Mouse (Mus musculus) olfactory bulb, adult 2 months (tissue): ENCODE data around the gene Galr2. TPM values are rescaled to one million over a fixed set of nuclear protein-coding genes. Genes with fewer than 3 reads are reported as not detected.

Experiments
- H3K27ac ChIP-seq: fragments of 200-500 bp; 2 replicates; pipeline ENCODE4 v1.5.1; 2012; ENCODE audit warnings: low read depth, low read length; ENCODE audit not compliant: insufficient read depth
- H3K4me1 ChIP-seq: fragments of 200-500 bp; 2 replicates; pipeline ENCODE4 v1.6.1; 2012; ENCODE audit warnings: low read length; ENCODE audit not compliant: control insufficient read depth, insufficient read depth
- H3K4me3 ChIP-seq: fragments of 200-500 bp; 2 replicates; pipeline ENCODE4 v1.5.1; 2012; ENCODE audit warnings: mild to moderate bottlenecking, low read depth, low read length, moderate library complexity; ENCODE audit not compliant: insufficient read depth
- CTCF ChIP-seq: fragments of 200-500 bp; IDR thresholded peaks from 2 replicates; pipeline ENCODE4 v1.5.1; 2012; ENCODE audit warnings: low read depth, mild to moderate bottlenecking, low read length, moderate library complexity; ENCODE audit not compliant: insufficient read depth
- POLR2A ChIP-seq: fragments of 200-500 bp; IDR thresholded peaks from 2 replicates; pipeline ENCODE4 v1.6.1; 2012; ENCODE audit warnings: mild to moderate bottlenecking, low read depth, low read length, moderate library complexity; ENCODE audit not compliant: insufficient read depth
- WGBS: fragments of 180-500 bp; shearing (Covaris S2); methylation state at CpG from one replicate; pipeline ENCODE4 v1.1.7; 2018; 5-methylcytosine and 5-hydroxymethylcytosine counted together
- polyA plus RNA-seq: library from polyadenylated mRNA; stranded (reverse); fragments of >200 nt; gene quantifications from 2 replicates; pipeline ENCODE4 v1.2.4, GENCODE M21; 2012; ENCODE audit warnings: low replicate concordance; ENCODE audit not compliant: missing spikeins, insufficient read depth, insufficient read length

Galr2 gene
- polyA plus RNA-seq, 1 experiment = not detected

DNA sequence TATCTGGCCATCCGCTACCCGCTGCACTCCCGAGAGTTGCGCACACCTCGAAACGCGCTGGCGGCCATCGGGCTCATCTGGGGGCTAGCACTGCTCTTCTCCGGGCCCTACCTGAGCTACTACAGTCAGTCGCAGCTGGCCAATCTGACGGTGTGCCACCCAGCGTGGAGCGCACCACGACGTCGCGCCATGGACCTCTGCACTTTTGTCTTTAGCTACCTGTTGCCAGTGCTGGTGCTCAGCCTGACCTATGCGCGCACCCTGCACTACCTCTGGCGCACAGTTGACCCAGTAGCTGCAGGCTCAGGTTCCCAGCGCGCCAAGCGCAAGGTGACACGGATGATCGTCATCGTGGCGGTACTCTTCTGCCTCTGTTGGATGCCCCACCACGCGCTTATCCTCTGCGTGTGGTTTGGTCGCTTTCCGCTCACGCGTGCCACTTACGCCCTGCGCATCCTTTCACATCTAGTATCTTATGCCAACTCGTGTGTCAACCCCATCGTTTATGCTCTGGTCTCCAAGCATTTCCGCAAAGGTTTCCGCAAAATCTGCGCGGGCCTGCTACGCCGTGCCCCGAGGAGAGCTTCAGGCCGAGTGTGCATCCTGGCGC, 2.3 kb downstream of the Galr2 start:
- Histone ChIP-seq H3K27ac (no peak overlapping the region), H3K4me3 (no peak overlapping the region), H3K4me1 (peaks cover 14% of the 10 kb centered on the region; the same call in 1 of the 2 replicates)
- no peak for TF ChIP-seq CTCF
- no peak for TF ChIP-seq POLR2A
- WGBS = 10% methylated on average over 48 of the region's 48 CpGs

DNA sequence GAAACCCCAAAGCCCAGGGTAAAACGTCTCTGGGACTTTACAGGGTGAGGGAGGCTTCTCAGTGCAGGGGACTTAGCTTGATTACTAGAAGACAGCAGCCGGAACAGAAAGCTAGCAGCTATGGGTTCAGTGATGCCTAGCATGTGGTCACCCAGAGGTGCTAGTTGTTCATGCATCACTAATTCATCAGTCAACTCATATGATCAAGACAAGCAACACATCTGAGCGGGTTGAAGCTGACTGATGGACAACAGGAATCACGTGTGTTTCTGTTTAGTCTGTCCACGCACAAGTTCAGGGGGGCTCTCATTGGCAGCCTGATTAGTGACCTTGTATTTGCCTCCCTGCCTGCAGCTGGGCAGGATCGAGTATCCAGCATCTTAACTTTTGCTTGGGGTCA, 3.2 kb downstream of the Galr2 start:
- WGBS = 59% methylated on average over 6 of the region's 6 CpGs
- TF ChIP-seq CTCF (no peak), POLR2A (no peak)
- H3K4me1 ChIP-seq = peaks cover 14% of the 10 kb centered on the region; the same call in 1 of the 2 replicates
- no peak overlapping the region for H3K4me3 ChIP-seq
- no peak overlapping the region for H3K27ac ChIP-seq

DNA sequence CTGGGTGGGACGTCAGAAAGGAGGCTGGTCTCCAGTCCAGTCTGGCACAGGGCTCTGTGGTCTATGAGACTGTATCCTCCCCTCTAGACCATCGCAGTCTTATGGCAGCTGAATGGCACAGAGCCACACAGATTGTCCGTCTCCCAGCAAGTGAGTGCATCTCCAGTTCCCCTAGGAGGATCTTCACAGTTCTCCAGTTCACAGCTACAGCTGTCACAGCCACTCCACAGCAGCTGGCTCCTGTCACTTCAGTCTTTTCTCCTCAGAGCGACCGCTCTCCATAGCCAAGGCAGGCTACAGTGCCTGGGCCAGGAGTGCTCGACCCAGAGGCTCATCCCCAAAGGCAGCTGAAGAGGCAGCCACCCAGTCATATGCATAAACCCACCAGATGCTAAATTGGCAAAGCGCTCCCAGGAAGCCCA, 5.0 kb downstream of the Galr2 start:
- no peak overlapping the region for H3K4me3 ChIP-seq
- TF ChIP-seq CTCF = no peak
- no peak for TF ChIP-seq POLR2A
- WGBS = 66% methylated on average over 7 of the region's 7 CpGs

DNA sequence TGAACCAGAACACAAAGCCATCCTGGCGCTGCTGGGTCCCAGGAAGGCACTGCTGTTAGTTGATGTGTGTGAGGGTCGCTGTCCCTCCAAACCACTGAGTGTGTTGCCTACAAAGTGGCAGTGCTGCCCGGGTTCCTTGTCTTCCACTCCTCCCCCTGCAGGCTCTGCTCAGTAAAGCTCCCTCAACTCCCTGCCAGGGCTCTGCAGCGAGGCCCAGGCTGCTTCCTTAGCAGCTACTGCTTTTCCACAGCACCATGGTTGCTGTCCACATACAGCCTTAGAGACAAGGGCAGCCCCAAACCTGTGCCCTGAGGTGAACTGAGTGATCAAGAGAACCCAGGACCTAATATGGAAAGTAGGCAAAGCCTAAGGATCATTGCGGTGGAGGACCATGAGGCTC, 6.6 kb downstream of the Galr2 start:
- 79% methylated on average over 5 of the region's 5 CpGs for WGBS
- Histone ChIP-seq H3K27ac (no peak overlapping the region), H3K4me3 (no peak overlapping the region), H3K4me1 (peaks cover 5% of the 10 kb centered on the region; the same call in 1 of the 2 replicates)
- TF ChIP-seq CTCF (no peak), POLR2A (no peak)

More for the DNA sequence above, 5.0 kb downstream of the Galr2 start:
- Histone ChIP-seq H3K4me1 (peaks cover 14% of the 10 kb centered on the region; the same call in 1 of the 2 replicates), H3K27ac (no peak overlapping the region)

DNA sequence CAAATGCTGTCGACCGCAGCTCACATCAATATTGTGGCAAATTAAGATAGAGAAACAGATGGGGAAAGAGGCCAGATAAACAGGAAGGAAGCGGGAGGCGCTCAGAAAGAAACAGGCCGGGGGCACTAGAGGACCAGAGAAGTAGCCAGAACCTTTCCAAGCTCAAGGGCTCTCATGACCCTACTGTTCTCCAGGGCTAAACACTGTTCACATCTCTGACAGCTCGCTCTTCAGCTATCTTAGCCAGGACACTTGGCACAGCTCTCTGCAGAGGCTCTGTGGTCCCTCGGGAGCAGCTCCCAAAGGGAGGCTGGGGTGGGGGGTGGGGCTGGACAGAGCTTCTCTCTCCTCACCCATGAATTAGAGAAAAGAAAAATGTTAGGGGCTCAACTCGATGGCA, 9.8 kb downstream of the Galr2 start:
- Histone ChIP-seq H3K27ac (no peak overlapping the region), H3K4me1 (no peaks in the 10 kb centered on the region), H3K4me3 (no peak overlapping the region)
- no peak for TF ChIP-seq CTCF
- TF ChIP-seq POLR2A = no peak
- 76% methylated on average over 8 of the region's 8 CpGs for WGBS

DNA sequence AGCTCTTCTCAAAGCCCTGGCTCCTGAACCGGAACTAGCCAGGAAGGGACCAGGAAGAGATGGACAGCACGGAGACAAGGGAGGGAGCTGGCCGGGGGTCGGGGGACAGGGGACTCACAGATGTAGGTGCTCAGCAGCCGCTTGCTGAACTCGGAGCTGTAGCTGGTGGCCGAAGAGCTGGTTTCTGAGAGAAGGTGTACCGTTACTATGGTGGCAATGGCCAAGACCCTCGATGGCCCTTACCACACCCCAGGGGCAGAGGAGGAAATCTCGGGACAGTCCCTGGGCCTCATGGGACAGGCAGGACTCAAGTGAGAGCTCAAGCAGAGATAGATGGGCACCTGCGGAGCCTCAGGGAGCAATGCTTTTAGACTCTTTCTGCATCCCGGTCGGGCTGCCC, 11.7 kb downstream of the Galr2 start:
- WGBS = 92% methylated on average over 13 of the region's 13 CpGs
- Histone ChIP-seq H3K27ac (no peak overlapping the region), H3K4me3 (no peak overlapping the region), H3K4me1 (no peaks in the 10 kb centered on the region)
- TF ChIP-seq POLR2A (no peak), CTCF (no peak)

DNA sequence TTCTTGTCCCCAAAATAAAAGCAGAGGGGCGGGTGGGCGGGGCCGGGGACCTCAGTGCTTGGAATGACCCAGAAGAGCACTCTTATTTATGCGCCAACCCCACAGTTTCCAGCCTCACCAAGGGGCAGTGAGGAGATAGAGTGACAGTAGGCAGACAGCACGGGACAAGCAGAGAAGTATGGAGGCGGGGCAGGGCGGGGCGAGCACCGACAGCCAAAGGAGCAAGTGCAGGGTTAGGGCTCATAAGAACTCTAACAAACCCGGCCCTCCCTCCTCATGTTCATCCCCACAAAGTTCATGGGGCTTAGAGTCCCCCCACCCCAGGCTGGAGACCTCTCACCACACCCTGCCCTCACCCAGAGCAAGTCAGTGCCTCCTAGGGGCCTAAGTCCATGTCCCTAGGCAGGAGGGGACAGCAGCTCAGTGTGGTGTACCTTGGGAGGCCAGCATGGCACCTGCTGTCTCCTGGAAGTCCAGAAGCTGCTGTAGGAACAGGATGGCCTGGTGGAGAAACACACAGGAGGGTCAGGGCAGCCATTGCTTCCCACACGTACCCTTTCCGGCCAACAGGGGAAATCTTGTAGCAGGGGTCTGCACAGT, 12.9 kb downstream of the Galr2 start:
- Histone ChIP-seq H3K4me3 (no peak overlapping the region), H3K4me1 (no peaks in the 10 kb centered on the region), H3K27ac (no peak overlapping the region)
- TF ChIP-seq CTCF (no peak), POLR2A (no peak)
- 86% methylated on average over 12 of the region's 12 CpGs for WGBS

DNA sequence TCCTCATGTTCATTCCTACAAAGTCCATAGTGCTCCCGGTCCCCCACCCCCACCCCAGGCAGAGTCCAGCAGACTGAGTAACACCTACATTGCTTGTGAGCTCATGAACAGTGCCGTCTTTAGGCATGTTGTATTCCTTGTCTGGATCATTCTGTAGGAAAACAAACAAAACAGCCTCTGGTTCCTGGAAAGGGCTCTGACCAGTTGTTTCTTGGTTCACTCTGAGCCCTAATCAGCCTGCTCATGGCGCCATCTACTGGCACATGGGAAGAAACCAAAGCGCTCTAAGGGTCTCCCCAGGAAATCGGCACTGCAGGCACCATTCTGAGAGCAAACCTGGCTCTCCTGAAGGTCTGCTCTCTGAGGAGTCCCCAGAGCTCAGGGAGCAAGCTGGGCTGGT, 13.6 kb downstream of the Galr2 start:
- 28% methylated on average over 5 of the region's 5 CpGs for WGBS
- no peaks in the 10 kb centered on the region for H3K4me1 ChIP-seq
- TF ChIP-seq CTCF = no peak
- no peak for TF ChIP-seq POLR2A
- H3K27ac ChIP-seq = no peak overlapping the region
- H3K4me3 ChIP-seq = no peak overlapping the region

DNA sequence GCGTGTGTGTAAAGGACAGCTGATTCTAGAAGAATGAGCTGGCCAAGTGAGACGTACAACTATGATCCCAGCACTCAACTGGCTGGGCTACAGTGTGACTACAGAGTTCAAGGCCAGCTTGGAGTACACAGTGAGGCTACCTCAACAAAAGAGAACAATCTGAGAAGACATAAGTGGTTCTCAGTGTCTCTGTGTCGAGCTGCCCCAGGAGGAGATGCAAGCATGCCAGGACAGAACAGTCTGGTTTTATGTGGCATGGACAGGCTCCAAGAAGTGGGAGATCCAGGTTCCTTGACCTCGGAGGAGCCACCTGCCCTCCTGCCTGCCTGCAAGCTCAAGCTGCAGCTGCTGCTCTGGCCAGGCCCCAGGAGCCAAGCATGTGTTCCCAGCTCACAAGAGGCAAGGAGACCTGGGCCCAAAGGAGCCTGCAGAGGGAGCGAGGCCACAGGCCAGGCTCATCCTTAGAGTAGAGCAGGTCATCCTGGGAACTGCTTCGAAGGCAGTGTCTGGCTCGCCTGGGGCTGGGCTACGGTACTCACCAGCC, 15.5 kb downstream of the Galr2 start:
- Histone ChIP-seq H3K4me3 (no peak overlapping the region), H3K4me1 (no peaks in the 10 kb centered on the region), H3K27ac (no peak overlapping the region)
- 83% methylated on average over 8 of the region's 8 CpGs for WGBS
- TF ChIP-seq CTCF = no peak
- no peak for TF ChIP-seq POLR2A

DNA sequence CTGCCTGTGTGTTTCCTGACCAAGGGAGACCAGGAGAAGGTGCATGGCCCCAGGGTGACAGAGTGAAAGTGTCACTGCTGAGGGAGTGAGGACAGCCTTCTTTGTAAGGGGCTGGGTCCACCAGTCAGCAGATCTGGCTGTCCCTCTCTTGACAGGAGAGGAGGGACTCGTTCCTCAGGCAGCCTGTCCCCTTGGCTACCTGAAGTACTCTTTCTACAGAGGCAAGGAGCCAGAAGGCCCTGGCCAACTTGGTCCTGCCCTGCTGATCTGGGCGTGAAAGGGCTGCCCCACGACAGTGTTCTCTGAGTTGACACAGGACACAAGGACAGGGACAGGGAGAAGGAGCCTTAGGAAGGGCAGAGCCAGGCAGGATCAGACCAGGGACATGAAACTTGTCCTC, 16.3 kb downstream of the Galr2 start:
- Histone ChIP-seq H3K4me1 (no peaks in the 10 kb centered on the region), H3K27ac (no peak overlapping the region), H3K4me3 (no peak overlapping the region)
- WGBS = 79% methylated on average over 3 of the region's 3 CpGs
- TF ChIP-seq CTCF = no peak
- no peak for TF ChIP-seq POLR2A
